Mouse (Mus musculus): Measurements from ENCODE around the gene Nlrp3. TPM values are rescaled to one million over a fixed set of nuclear protein-coding genes. Genes with fewer than 3 reads are reported as not detected.
A peak's percentile ranks its signal among the peaks of the same experiment; 100 is the strongest.

Gene Nlrp3
- polyA plus RNA-seq, 1 experiment from 2014 or later, result 0.25 TPM

GRCm38 (mm10) chr11:59514789-59515188 is 26.6 kb upstream of the Nlrp3 start:
- 36% methylated on average over 3 of the region's 3 CpGs for WGBS
- no peak overlapping the region for H3K4me2 ChIP-seq (replicated peaks)
- no peak overlapping the region for H3K9ac ChIP-seq
- no peaks in the 10 kb centered on the region for H3K9me3 ChIP-seq (replicated peaks)
- H3K27ac ChIP-seq (replicated peaks), result peak overlapping the region; percentile 7; the same call in 1 of the 2 replicates
- H3K36me3 ChIP-seq, result peaks cover 8% of the 10 kb centered on the region; the same call in 1 of the 2 replicates
- no peaks in the 10 kb centered on the region for H3K4me1 ChIP-seq
- ATAC-seq (ENCODE audit: insufficient number of reproducible peaks, low FRiP score, low TSS enrichment, low read depth), result no peak
- no peaks in the 10 kb centered on the region for H3K27me3 ChIP-seq
- no peak overlapping the region for H3K4me3 ChIP-seq (replicated peaks)

- Histone ChIP-seq H3K9me3 (replicated peaks) (no peaks in the 10 kb centered on the region), H3K4me3 (replicated peaks) (no peak overlapping the region), H3K4me1 (no peaks in the 10 kb centered on the region), H3K27me3 (no peaks in the 10 kb centered on the region), H3K36me3 (no peaks in the 10 kb centered on the region), H3K9ac (no peak overlapping the region), H3K4me2 (replicated peaks) (no peak overlapping the region), H3K27ac (replicated peaks) (no peak overlapping the region)
- 92% methylated on average over 1 of the region's 1 CpGs for WGBS
- no peak for ATAC-seq (ENCODE audit: insufficient number of reproducible peaks, low FRiP score, low TSS enrichment, low read depth)
Measured at GRCm38 (mm10) chr11:59517441-59517840, 23.9 kb upstream of the Nlrp3 start.

GRCm38 (mm10) chr11:59518226-59518625 is 23.1 kb upstream of the Nlrp3 start:
- Histone ChIP-seq H3K36me3 (no peaks in the 10 kb centered on the region), H3K4me2 (replicated peaks) (no peak overlapping the region), H3K9me3 (replicated peaks) (no peaks in the 10 kb centered on the region), H3K9ac (no peak overlapping the region), H3K4me1 (no peaks in the 10 kb centered on the region), H3K27ac (replicated peaks) (no peak overlapping the region), H3K27me3 (no peaks in the 10 kb centered on the region), H3K4me3 (replicated peaks) (no peak overlapping the region)
- WGBS, result 65% methylated on average over 10 of the region's 10 CpGs
- no peak for ATAC-seq (ENCODE audit: insufficient number of reproducible peaks, low FRiP score, low TSS enrichment, low read depth)

GRCm38 (mm10) chr11:59519741-59520495 is 21.4 kb upstream of the Nlrp3 start:
- 54% methylated on average over 6 of the region's 6 CpGs for WGBS
- no peak for ATAC-seq (ENCODE audit: insufficient number of reproducible peaks, low FRiP score, low TSS enrichment, low read depth)
- no peaks in the 10 kb centered on the region for H3K4me1 ChIP-seq
- no peak overlapping the region for H3K4me2 ChIP-seq (replicated peaks)
- no peaks in the 10 kb centered on the region for H3K27me3 ChIP-seq
- H3K9ac ChIP-seq, result no peak overlapping the region
- no peaks in the 10 kb centered on the region for H3K9me3 ChIP-seq (replicated peaks)
- no peak overlapping the region for H3K4me3 ChIP-seq (replicated peaks)
- H3K27ac ChIP-seq (replicated peaks), result no peak overlapping the region
- H3K36me3 ChIP-seq, result no peaks in the 10 kb centered on the region

GRCm38 (mm10) chr11:59524150-59524549 is 17.2 kb upstream of the Nlrp3 start:
- H3K27me3 ChIP-seq, result no peaks in the 10 kb centered on the region
- H3K9me3 ChIP-seq (replicated peaks), result no peaks in the 10 kb centered on the region
- WGBS, result 91% methylated on average over 2 of the region's 2 CpGs
- no peak overlapping the region for H3K4me3 ChIP-seq (replicated peaks)
- no peak overlapping the region for H3K27ac ChIP-seq (replicated peaks)
- ATAC-seq (ENCODE audit: insufficient number of reproducible peaks, low FRiP score, low TSS enrichment, low read depth), result no peak
- no peak overlapping the region for H3K4me2 ChIP-seq (replicated peaks)
- no peaks in the 10 kb centered on the region for H3K36me3 ChIP-seq
- no peak overlapping the region for H3K9ac ChIP-seq
- H3K4me1 ChIP-seq, result no peaks in the 10 kb centered on the region

GRCm38 (mm10) chr11:59525237-59525636 is 16.1 kb upstream of the Nlrp3 start:
- no peak overlapping the region for H3K9ac ChIP-seq
- no peak overlapping the region for H3K4me2 ChIP-seq (replicated peaks)
- no peaks in the 10 kb centered on the region for H3K36me3 ChIP-seq
- H3K4me1 ChIP-seq, result no peaks in the 10 kb centered on the region
- H3K4me3 ChIP-seq (replicated peaks), result no peak overlapping the region
- no peaks in the 10 kb centered on the region for H3K9me3 ChIP-seq (replicated peaks)
- ATAC-seq (ENCODE audit: insufficient number of reproducible peaks, low FRiP score, low TSS enrichment, low read depth), result no peak
- WGBS, result 6% methylated on average over 10 of the region's 10 CpGs
- no peaks in the 10 kb centered on the region for H3K27me3 ChIP-seq
- H3K27ac ChIP-seq (replicated peaks), result no peak overlapping the region

- Histone ChIP-seq H3K9ac (no peak within 1 kb of the TSS), H3K4me1 (no peaks in the 10 kb centered on the region), H3K4me2 (replicated peaks) (no peak within 1 kb of the TSS), H3K9me3 (replicated peaks) (no peaks in the 10 kb centered on the region), H3K4me3 (replicated peaks) (no peak within 1 kb of the TSS), H3K27ac (replicated peaks) (no peak within 1 kb of the TSS), H3K36me3 (no peaks in the 10 kb centered on the region), H3K27me3 (no peaks in the 10 kb centered on the region)
- WGBS, result 54% methylated on average over 6 of the region's 8 CpGs
- no peak for ATAC-seq (ENCODE audit: insufficient number of reproducible peaks, low FRiP score, low TSS enrichment, low read depth)
Measured at GRCm38 (mm10) chr11:59526472-59527080, 14.8 kb upstream of the Nlrp3 start, which contains the start of gene Zkscan17. Gene Zkscan17 (minus strand): TSS chr11:59526751.

DNA sequence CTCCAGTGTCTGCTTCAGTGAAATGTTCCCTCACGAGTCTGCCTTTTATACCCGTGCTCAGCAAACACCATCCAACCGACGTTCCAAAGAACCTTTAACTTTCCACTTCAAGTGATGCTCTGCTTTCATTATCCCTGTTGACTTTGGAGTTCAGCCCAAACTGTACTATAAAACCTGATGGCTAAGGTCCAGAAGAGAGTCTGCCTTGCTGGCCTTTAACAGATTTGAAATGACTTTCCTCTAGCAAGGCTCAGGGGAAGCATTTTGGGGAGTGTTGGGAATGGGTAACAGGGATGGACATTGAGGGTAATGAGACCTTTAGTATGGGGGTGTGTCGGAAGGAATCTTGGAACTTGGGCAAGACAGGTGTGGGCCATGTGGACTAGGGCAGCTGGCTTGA is 11.1 kb upstream of the Nlrp3 start:
- Histone ChIP-seq H3K9ac (no peak overlapping the region), H3K4me3 (replicated peaks) (no peak overlapping the region), H3K27me3 (no peaks in the 10 kb centered on the region), H3K4me2 (replicated peaks) (no peak overlapping the region), H3K9me3 (replicated peaks) (no peaks in the 10 kb centered on the region), H3K4me1 (no peaks in the 10 kb centered on the region), H3K27ac (replicated peaks) (no peak overlapping the region), H3K36me3 (no peaks in the 10 kb centered on the region)
- 78% methylated on average over 5 of the region's 5 CpGs for WGBS
- ATAC-seq (ENCODE audit: insufficient number of reproducible peaks, low FRiP score, low TSS enrichment, low read depth), result no peak

GRCm38 (mm10) chr11:59530870-59531535 is 10.4 kb upstream of the Nlrp3 start:
- Histone ChIP-seq H3K27me3 (no peaks in the 10 kb centered on the region), H3K9ac (no peak overlapping the region), H3K9me3 (replicated peaks) (no peaks in the 10 kb centered on the region), H3K4me2 (replicated peaks) (no peak overlapping the region), H3K36me3 (no peaks in the 10 kb centered on the region), H3K4me1 (no peaks in the 10 kb centered on the region), H3K4me3 (replicated peaks) (no peak overlapping the region), H3K27ac (replicated peaks) (no peak overlapping the region)
- no peak for ATAC-seq (ENCODE audit: insufficient number of reproducible peaks, low FRiP score, low TSS enrichment, low read depth)
- WGBS, result 66% methylated on average over 6 of the region's 6 CpGs

DNA sequence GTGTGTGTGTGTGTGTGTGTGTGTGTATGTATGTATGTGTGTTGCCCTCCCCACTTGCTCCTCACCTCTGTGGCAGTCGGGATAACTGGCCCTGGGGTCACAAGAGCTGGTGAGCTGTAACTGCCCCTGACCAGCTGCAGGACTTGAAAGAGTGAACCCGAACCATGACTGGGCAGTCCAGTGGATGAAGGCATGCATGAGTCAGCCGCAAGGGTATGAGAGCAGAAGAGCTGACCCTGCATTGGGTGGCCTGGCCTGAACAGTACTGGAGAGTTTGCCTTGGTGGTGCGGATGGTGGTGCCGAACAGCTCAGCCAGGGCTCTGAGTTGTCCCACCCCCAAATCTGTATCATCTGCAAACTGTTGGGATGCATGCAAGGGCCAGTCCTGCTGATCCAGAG is 9.8 kb upstream of the Nlrp3 start:
- Histone ChIP-seq H3K27ac (replicated peaks) (no peak overlapping the region), H3K9me3 (replicated peaks) (no peaks in the 10 kb centered on the region), H3K36me3 (no peaks in the 10 kb centered on the region), H3K4me1 (no peaks in the 10 kb centered on the region), H3K27me3 (no peaks in the 10 kb centered on the region), H3K9ac (no peak overlapping the region), H3K4me2 (replicated peaks) (no peak overlapping the region), H3K4me3 (replicated peaks) (no peak overlapping the region)
- 68% methylated on average over 5 of the region's 5 CpGs for WGBS
- ATAC-seq (ENCODE audit: insufficient number of reproducible peaks, low FRiP score, low TSS enrichment, low read depth), result no peak

GRCm38 (mm10) chr11:59537218-59538130 is 3.9 kb upstream of the Nlrp3 start:
- no peaks in the 10 kb centered on the region for H3K9me3 ChIP-seq (replicated peaks)
- H3K4me2 ChIP-seq (replicated peaks), result peak overlapping the region; percentile 30; the same call in 1 of the 2 replicates
- no peak overlapping the region for H3K9ac ChIP-seq
- 46% methylated on average over 16 of the region's 16 CpGs for WGBS
- no peak for ATAC-seq (ENCODE audit: insufficient number of reproducible peaks, low FRiP score, low TSS enrichment, low read depth)
- no peaks in the 10 kb centered on the region for H3K36me3 ChIP-seq
- H3K27ac ChIP-seq (replicated peaks), result peak overlapping the region; percentile 63
- 0 out of 2 replicates have a peak overlapping the region, but pooled peaks have one; percentile 0 for H3K4me3 ChIP-seq (replicated peaks)
- no peaks in the 10 kb centered on the region for H3K27me3 ChIP-seq
- H3K4me1 ChIP-seq, result peaks cover 15% of the 10 kb centered on the region
